Mouse (Mus musculus) thymus, adult 2 months (tissue): Measurements from ENCODE around the gene D030056L22Rik. TPM values are rescaled to one million over a fixed set of nuclear protein-coding genes. Genes with fewer than 3 reads are reported as not detected.

Source experiments
- DNase-seq: peaks from one replicate; pipeline ENCODE4 v3.0.0; 2021
- H3K27ac ChIP-seq: fragments of 200-500 bp; 2 replicates; pipeline ENCODE4 v1.5.1; 2012; ENCODE audit warnings: low read length, control low read depth; ENCODE audit not compliant: control insufficient read depth, insufficient read depth
- H3K27me3 ChIP-seq: fragments of 200-500 bp; 2 replicates; pipeline ENCODE4 v1.6.1; 2012; ENCODE audit warnings: mild to moderate bottlenecking, low read length, moderate library complexity, mixed read lengths; ENCODE audit not compliant: control insufficient read depth, insufficient read depth
- H3K36me3 ChIP-seq: fragments of 200-500 bp; 2 replicates; pipeline ENCODE4 v1.6.1; 2012; ENCODE audit warnings: mild to moderate bottlenecking, low read length, moderate library complexity; ENCODE audit not compliant: control insufficient read depth, insufficient read depth
- H3K4me1 ChIP-seq: fragments of 200-500 bp; replicated peaks from 2 replicates; pipeline ENCODE4 v1.6.1; 2012; ENCODE audit warnings: low read length; ENCODE audit not compliant: control insufficient read depth, insufficient read depth
- H3K4me3 ChIP-seq: fragments of 200-500 bp; 2 replicates; pipeline ENCODE4 v1.5.1; 2012; ENCODE audit warnings: mild to moderate bottlenecking, low read length, control low read depth, moderate library complexity; ENCODE audit not compliant: control insufficient read depth, insufficient read depth
- CTCF ChIP-seq: fragments of 200-500 bp; IDR thresholded peaks from 2 replicates; pipeline ENCODE4 v1.5.1; 2012; ENCODE audit warnings: mild to moderate bottlenecking, control low read depth, low read length, moderate library complexity, borderline replicate concordance; ENCODE audit not compliant: control insufficient read depth, poor library complexity, insufficient read depth; ENCODE audit errors: extremely low read depth
- POLR2A ChIP-seq: fragments of 200-500 bp; IDR thresholded peaks from 2 replicates; pipeline ENCODE4 v1.6.1; 2012; ENCODE audit warnings: mild to moderate bottlenecking, low read length, control low read depth, moderate library complexity; ENCODE audit not compliant: control insufficient read depth, poor library complexity, insufficient read depth; ENCODE audit errors: extremely low read depth
- WGBS: fragments of 180-500 bp; shearing (Covaris S2); methylation state at CpG from one replicate; pipeline ENCODE4 v1.1.7; 2018; 5-methylcytosine and 5-hydroxymethylcytosine counted together
- polyA plus RNA-seq: library from polyadenylated mRNA; depleted of rRNA; stranded (reverse); fragments of >200 nt; gene quantifications from 2 replicates; pipeline ENCODE4 v1.2.3, GENCODE M21; 2012

D030056L22Rik gene
- polyA plus RNA-seq, 1 experiment: 20.1 TPM

- TF ChIP-seq CTCF (no peak), POLR2A (no peak)
- Histone ChIP-seq H3K4me3 (no peak overlapping the region), H3K27me3 (no peaks in the 10 kb centered on the region), H3K4me1 (no peaks in the 10 kb centered on the region), H3K27ac (no peak overlapping the region), H3K36me3 (no peaks in the 10 kb centered on the region)
- no peak for DNase-seq
- WGBS: 95% methylated on average over 2 of the region's 2 CpGs
Measured at GRCm38 (mm10) chr19:18725186-18725585, 12.2 kb downstream of the D030056L22Rik start.

- H3K27ac ChIP-seq: no peak overlapping the region
- no peaks in the 10 kb centered on the region for H3K36me3 ChIP-seq
- TF ChIP-seq POLR2A (no peak), CTCF (no peak)
- H3K4me3 ChIP-seq: no peak overlapping the region
- no peaks in the 10 kb centered on the region for H3K4me1 ChIP-seq
- H3K27me3 ChIP-seq: no peaks in the 10 kb centered on the region
- DNase-seq: no peak
- WGBS: 78% methylated on average over 7 of the region's 7 CpGs
Measured at GRCm38 (mm10) chr19:18730255-18730654, 17.3 kb downstream of the D030056L22Rik start.

GRCm38 (mm10) chr19:18731077-18731476, 18.1 kb downstream of the D030056L22Rik start:
- no peaks in the 10 kb centered on the region for H3K27me3 ChIP-seq
- H3K4me3 ChIP-seq: no peak overlapping the region
- no peak overlapping the region for H3K27ac ChIP-seq

GRCm38 (mm10) chr19:18735901-18736300, 22.9 kb downstream of the D030056L22Rik start:
- 91% methylated on average over 4 of the region's 4 CpGs for WGBS
- no peak for DNase-seq
- H3K27ac ChIP-seq: no peak overlapping the region
- no peak for TF ChIP-seq POLR2A
- no peak for TF ChIP-seq CTCF
- H3K4me1 ChIP-seq: no peaks in the 10 kb centered on the region
- no peak overlapping the region for H3K4me3 ChIP-seq
- no peaks in the 10 kb centered on the region for H3K36me3 ChIP-seq
- H3K27me3 ChIP-seq: no peaks in the 10 kb centered on the region

More at GRCm38 (mm10) chr19:18731077-18731476, 18.1 kb downstream of the D030056L22Rik start:
- 66% methylated on average over 7 of the region's 7 CpGs for WGBS
- no peaks in the 10 kb centered on the region for H3K4me1 ChIP-seq
- no peak for TF ChIP-seq CTCF
- TF ChIP-seq POLR2A: no peak
- H3K36me3 ChIP-seq: no peaks in the 10 kb centered on the region
- no peak for DNase-seq

GRCm38 (mm10) chr19:18739146-18739545, 26.2 kb downstream of the D030056L22Rik start:
- H3K27ac ChIP-seq: no peak overlapping the region
- 94% methylated on average over 7 of the region's 7 CpGs for WGBS
- no peaks in the 10 kb centered on the region for H3K27me3 ChIP-seq
- H3K4me1 ChIP-seq: no peaks in the 10 kb centered on the region
- TF ChIP-seq POLR2A (no peak), CTCF (no peak)
- H3K36me3 ChIP-seq: no peaks in the 10 kb centered on the region
- H3K4me3 ChIP-seq: no peak overlapping the region
- no peak for DNase-seq

- TF ChIP-seq POLR2A (no peak), CTCF (no peak)
- DNase-seq: no peak
- H3K4me1 ChIP-seq: no peaks in the 10 kb centered on the region
Measured at GRCm38 (mm10) chr19:18743946-18744345, 31.0 kb downstream of the D030056L22Rik start.

More at GRCm38 (mm10) chr19:18743946-18744345, 31.0 kb downstream of the D030056L22Rik start:
- Histone ChIP-seq H3K27me3 (no peaks in the 10 kb centered on the region), H3K36me3 (no peaks in the 10 kb centered on the region), H3K27ac (no peak overlapping the region), H3K4me3 (no peak overlapping the region)
- WGBS: 87% methylated on average over 5 of the region's 5 CpGs
